Mouse (Mus musculus): ENCODE data around the gene Qrfp. TPM values are rescaled to one million over a fixed set of nuclear protein-coding genes. Genes with fewer than 3 reads are reported as not detected.
A peak's percentile ranks its signal among the peaks of the same experiment; 100 is the strongest.

Gene Qrfp
- 0.15 and 0.16 TPM in 2 replicates for polyA plus RNA-seq (2016; fragmentation: Nextera tagmentation; extraction: Ambion mirVana)

DNA sequence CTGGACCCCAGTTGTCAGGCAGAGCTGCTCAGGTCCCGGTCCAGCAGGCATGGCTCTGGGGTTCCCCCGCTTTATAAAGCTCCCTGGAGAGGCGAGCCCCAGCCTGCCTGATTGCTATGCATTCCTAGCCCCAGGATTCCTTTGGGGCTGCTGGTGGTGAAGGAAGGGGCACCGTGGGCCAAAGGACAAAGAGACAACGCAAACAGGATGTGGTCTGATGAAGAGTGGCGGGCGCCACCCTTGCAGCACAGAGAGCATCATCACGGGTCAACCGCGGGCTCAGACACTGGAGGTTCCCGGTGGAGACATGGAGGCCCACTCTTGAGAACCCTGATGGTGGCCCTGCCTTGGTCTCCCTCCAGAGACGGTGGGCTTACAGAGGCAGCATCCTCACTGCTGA is at the start of gene Qrfp:
Qrfp (minus strand) TSS at position 137 of the 400 bp plus-strand sequence.
- Histone ChIP-seq H3K9ac (no peak within 1 kb of the TSS), H3K27me3 (replicated peaks) (0 out of 2 replicates have a peak, but pooled peaks cover 5% of the 10 kb centered on the region), H3K27ac (no peak within 1 kb of the TSS), H3K4me3 (no peak within 1 kb of the TSS), H3K4me1 (peaks cover 50% of the 10 kb centered on the region), H3K36me3 (no peaks in the 10 kb centered on the region), H3K9me3 (no peaks in the 10 kb centered on the region), H3K4me2 (replicated peaks) (no peak within 1 kb of the TSS)
- ATAC-seq (ENCODE audit: low FRiP score, low read depth), result no peak
- WGBS, result 51% methylated on average over 12 of the region's 12 CpGs

DNA sequence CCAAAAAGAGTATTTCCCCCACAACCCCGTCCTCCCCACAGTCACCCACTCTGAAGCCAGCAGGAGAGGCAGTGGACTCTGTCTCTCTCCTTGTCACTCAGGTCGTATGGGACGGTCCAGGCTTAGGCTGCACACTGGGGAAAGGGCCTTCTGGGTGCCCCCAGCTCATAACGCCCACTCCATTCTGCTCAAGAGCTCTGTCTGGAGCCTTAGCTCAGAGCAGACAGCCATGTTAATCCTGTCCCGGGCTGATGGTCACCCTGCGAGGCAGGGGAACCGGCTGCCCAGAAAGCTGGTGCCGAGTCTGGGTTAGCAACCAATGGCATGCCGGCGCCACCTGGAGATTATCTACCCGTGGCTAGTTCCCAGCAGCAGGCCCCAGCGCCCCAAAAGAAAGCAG is 48.1 kb upstream of the Qrfp start:
- peaks cover 12% of the 10 kb centered on the region; the same call in 1 of the 2 replicates for H3K27me3 ChIP-seq (replicated peaks)
- H3K4me3 ChIP-seq, result no peak overlapping the region
- H3K36me3 ChIP-seq, result no peaks in the 10 kb centered on the region
- no peak overlapping the region for H3K4me2 ChIP-seq (replicated peaks)
- H3K27ac ChIP-seq, result no peak overlapping the region
- ATAC-seq (ENCODE audit: low FRiP score, low read depth), result no peak
- H3K9ac ChIP-seq, result no peak overlapping the region
- peaks cover 38% of the 10 kb centered on the region for H3K4me1 ChIP-seq
- 20% methylated on average over 12 of the region's 12 CpGs for WGBS
- H3K9me3 ChIP-seq, result no peaks in the 10 kb centered on the region

DNA sequence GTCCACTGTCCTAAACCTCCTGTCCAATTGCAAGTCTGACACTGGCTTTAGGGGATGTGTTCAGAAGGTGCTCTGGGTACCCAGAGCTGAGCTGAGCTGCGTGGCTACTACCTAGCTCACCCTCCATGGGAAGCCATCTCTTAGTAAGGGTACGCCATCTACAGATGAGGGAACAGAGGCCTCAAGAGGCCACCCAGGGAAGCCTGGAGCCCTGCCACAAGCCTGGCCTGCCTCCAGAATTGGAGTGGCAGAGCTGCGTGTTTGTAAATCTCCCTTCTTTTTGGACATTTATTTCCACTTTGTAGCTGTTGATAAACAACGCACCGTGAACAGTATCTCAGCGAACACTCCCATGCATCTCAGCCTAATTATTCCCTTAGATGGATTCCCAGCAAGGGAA is 46.8 kb upstream of the Qrfp start:
- no peak overlapping the region for H3K4me2 ChIP-seq (replicated peaks)
- no peaks in the 10 kb centered on the region for H3K9me3 ChIP-seq
- H3K4me1 ChIP-seq, result peaks cover 38% of the 10 kb centered on the region
- no peak overlapping the region for H3K9ac ChIP-seq
- no peaks in the 10 kb centered on the region for H3K36me3 ChIP-seq
- H3K27me3 ChIP-seq (replicated peaks), result peaks cover 12% of the 10 kb centered on the region; the same call in 1 of the 2 replicates
- H3K4me3 ChIP-seq, result no peak overlapping the region
- 71% methylated on average over 6 of the region's 6 CpGs for WGBS
- H3K27ac ChIP-seq, result no peak overlapping the region
- ATAC-seq (ENCODE audit: low FRiP score, low read depth), result no peak

DNA sequence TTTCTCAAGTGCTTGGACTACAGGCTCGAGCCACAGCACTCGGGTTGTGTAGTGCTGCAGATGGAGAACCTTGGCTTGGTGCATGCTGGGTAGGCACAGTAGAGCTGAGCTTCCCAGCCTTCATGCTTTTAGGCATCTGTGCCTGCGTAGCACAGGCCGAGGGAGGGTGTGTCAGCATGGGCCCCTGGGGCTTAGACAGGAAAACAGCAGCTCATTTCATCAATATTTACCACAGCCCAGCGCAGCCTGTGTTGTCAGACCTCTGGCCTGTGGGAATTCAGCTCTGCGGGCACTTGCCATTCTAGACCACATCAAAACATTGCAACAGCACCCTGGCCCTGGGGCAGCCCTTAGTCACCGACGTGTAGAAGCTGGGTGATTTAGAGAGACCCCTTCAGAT is 45.6 kb upstream of the Qrfp start:
- Histone ChIP-seq H3K27ac (no peak overlapping the region), H3K4me3 (no peak overlapping the region), H3K9me3 (no peaks in the 10 kb centered on the region), H3K4me1 (peaks cover 38% of the 10 kb centered on the region), H3K27me3 (replicated peaks) (peaks cover 12% of the 10 kb centered on the region; the same call in 1 of the 2 replicates), H3K36me3 (no peaks in the 10 kb centered on the region), H3K9ac (no peak overlapping the region), H3K4me2 (replicated peaks) (no peak overlapping the region)
- ATAC-seq (ENCODE audit: low FRiP score, low read depth), result no peak
- WGBS, result 78% methylated on average over 8 of the region's 8 CpGs

DNA sequence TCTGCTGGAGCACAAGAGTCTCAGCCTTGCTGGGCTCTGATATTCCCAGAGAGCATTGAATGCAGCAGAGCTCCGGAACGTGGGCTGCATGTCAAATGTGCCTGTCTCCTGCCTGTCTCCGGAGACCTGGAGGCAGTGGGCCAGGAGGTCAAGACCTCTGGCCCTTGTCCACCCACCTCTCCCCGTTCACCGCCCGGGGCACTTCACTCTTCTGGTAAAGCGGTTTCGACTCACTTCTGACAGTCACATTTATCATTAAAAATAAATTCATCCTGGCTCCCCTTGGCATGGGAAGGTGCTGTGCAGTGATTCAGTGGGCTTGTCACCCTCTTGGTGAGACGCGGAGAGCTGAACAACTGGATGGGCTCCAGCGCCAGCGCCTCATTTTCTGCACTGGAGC is 39.8 kb upstream of the Qrfp start:
- Histone ChIP-seq H3K9ac (no peak overlapping the region), H3K9me3 (no peaks in the 10 kb centered on the region), H3K4me2 (replicated peaks) (no peak overlapping the region), H3K27me3 (replicated peaks) (peaks cover 31% of the 10 kb centered on the region), H3K4me1 (peaks cover 30% of the 10 kb centered on the region), H3K4me3 (no peak overlapping the region), H3K36me3 (no peaks in the 10 kb centered on the region), H3K27ac (no peak overlapping the region)
- WGBS, result 59% methylated on average over 12 of the region's 12 CpGs
- ATAC-seq (ENCODE audit: low FRiP score, low read depth), result no peak

DNA sequence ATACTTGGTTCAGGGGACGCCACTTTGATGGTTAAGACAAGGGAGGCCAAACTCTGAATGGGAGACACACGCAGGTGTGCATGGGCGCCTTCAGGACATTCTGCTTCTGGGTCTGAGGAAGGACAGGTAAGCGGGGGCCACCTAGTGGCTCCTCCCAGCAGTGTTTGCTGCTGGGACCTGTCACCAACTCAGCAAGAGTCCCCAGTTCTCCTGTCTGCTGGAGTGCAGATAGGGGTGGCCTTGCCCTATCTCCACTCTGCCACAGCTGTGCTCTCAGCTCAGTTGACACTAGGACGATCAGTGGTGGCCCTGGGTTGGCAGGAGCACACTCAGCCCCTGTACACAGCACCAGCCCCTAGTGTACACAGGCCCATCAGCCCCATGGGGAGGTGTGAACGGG is 37.5 kb upstream of the Qrfp start:
- Histone ChIP-seq H3K4me1 (peaks cover 33% of the 10 kb centered on the region), H3K4me3 (no peak overlapping the region), H3K9me3 (no peaks in the 10 kb centered on the region), H3K36me3 (no peaks in the 10 kb centered on the region), H3K27me3 (replicated peaks) (peaks cover 53% of the 10 kb centered on the region), H3K27ac (no peak overlapping the region), H3K9ac (no peak overlapping the region), H3K4me2 (replicated peaks) (no peak overlapping the region)
- ATAC-seq (ENCODE audit: low FRiP score, low read depth), result no peak
- WGBS, result 23% methylated on average over 6 of the region's 6 CpGs

DNA sequence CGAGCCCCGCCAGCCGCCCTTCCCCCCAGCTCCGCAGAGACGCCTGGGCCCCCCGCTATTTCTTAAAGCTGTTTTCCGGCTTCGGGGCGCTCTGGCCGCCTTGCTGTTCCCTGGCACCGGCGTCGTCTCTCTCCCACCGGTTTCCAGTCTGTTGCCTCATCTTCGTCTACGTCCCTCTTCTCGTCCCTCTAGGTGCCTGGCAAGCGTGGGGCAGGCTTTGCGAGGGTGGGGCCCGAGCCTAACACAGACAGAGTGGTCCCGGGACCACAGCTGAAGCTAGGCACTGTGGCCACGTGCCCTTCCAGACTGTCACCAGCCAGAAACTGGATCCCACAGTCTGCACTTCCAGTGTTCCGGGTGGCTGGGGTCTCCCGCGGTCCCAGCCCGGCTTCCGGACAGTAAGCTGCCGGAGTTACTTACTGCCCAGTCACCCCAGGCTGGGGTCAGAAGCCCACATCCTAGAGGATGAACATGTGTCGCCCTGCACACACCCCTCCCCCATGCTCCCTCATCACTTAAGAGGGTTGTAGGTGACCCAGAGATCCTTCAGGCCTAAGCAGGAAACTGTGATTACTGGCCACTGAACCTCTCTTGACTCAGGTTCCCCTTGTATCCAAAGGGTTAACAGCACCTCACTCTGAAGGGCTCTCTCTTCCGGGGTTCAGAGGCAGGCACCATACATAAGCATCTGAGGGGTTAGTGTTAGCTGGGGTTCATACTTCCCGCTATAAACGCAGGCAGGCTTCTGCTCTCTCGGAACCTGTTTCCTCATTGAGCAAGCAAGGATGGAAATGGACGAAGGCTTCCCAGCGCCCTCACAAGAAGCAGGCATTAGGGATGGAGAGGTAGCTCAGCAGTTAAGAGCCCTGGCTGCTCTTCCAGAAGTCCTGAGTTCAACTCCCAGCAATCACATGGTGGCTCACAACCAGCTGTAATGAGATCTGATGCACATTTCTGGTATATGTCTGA is 36.6 kb upstream of the Qrfp start:
- Histone ChIP-seq H3K9ac (peak overlapping the region; percentile 57; the same call in 1 of the 2 replicates), H3K4me3 (peak overlapping the region; percentile 45), H3K9me3 (no peaks in the 10 kb centered on the region), H3K4me1 (peaks cover 33% of the 10 kb centered on the region), H3K4me2 (replicated peaks) (peak overlapping the region; percentile 93), H3K27me3 (replicated peaks) (peaks cover 57% of the 10 kb centered on the region), H3K36me3 (no peaks in the 10 kb centered on the region), H3K27ac (no peak overlapping the region)
- WGBS, result 3% methylated on average over 35 of the region's 35 CpGs
- ATAC-seq (ENCODE audit: low FRiP score, low read depth), result no peak

DNA sequence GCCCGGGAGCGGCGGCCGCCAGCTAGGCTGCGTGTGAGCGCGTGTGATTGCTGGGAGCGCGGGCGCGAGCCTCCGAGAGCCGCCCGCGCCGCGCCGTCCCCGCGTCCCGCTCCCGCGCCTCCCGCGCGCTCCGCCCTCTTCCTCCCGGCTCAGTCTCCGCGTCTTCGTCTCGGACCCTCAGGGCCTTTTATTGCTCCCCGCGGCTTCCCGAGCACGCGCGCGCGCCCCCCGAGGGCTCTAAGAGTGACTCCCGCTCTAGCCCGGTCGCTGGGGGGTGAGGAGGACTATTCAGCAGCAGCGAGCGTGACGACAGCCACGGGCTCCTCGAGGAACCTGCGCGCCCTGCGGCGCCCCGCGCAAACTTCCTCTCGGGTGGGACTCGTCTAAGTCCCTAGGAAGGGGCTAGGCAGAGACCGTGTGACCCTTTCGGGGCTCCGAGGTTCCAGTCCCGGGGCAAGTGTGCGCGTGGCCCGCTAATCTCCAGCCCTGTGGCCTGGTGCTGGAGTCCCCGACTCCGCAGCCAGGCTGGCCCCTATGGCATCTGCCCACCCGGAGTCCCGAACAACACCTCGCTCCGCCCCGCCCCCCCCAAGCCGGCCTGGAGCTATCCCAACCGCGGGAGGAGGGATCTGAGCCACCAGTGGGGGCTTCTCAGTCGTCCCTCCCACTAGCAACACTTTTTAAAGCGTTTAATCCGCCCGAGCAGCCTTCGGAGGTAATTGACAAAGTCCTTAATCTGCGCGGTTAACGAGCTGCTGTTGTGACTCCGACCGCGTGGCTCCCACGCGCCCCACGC is 35.7 kb upstream of the Qrfp start, which contains the start of gene Fibcd1:
Fibcd1 (minus strand) TSS at position 110 of the 796 bp plus-strand sequence.
- ATAC-seq (ENCODE audit: low FRiP score, low read depth), result no peak
- Histone ChIP-seq H3K9ac (peak within 1 kb of the TSS; percentile 57), H3K27ac (no peak within 1 kb of the TSS), H3K4me2 (replicated peaks) (peak within 1 kb of the TSS; percentile 93), H3K36me3 (no peaks in the 10 kb centered on the region), H3K4me1 (peaks cover 33% of the 10 kb centered on the region), H3K27me3 (replicated peaks) (peaks cover 62% of the 10 kb centered on the region), H3K4me3 (peak within 1 kb of the TSS; percentile 45), H3K9me3 (no peaks in the 10 kb centered on the region)
- under 1% methylated on average over 80 of the region's 88 CpGs for WGBS

DNA sequence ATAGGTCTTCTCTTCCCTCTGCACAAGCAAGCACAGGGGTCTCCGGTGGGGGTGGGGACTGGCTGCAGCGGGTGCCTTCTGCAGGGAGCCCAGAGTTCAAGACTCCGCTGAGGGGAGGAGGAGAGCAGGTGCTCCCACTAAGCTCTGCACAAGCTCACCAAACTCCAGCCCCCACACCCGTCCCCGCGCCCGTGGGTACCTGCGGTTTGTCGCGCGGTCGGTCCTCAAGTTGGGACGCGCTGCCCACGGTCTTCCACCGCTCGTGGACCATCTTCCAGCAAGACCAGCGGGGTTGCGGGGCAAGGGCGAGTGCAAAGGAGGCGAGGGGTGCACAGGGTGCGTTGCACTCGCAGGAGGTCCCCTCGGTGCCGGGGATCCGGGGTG is 35.1 kb upstream of the Qrfp start:
- Histone ChIP-seq H3K4me2 (replicated peaks) (peak overlapping the region; percentile 93), H3K4me1 (peaks cover 33% of the 10 kb centered on the region), H3K36me3 (no peaks in the 10 kb centered on the region), H3K9me3 (no peaks in the 10 kb centered on the region), H3K4me3 (peak overlapping the region; percentile 45), H3K9ac (peak overlapping the region; percentile 57), H3K27ac (no peak overlapping the region), H3K27me3 (replicated peaks) (peaks cover 63% of the 10 kb centered on the region)
- WGBS, result 2% methylated on average over 26 of the region's 26 CpGs
- ATAC-seq (ENCODE audit: low FRiP score, low read depth), result no peak

DNA sequence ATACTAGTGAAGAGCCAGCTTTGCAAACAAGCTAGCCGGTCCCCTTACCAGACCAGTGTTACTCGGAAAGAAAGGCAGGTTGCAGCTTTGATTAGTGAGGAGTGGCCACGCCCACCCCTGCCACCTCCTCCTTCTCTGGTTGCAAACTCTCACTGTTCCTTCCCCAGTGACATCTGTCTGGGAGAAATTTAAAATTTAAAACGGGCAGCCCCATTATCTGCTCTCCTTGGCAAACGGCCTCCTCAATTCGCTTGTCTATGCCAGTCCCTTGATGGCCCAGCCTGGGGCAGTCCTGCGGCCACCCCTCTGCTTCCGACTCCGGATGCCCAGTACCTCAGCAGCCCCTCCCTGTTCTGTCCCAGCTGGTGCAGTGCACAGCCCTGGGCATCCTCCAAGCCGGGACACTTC is 34.4 kb upstream of the Qrfp start:
- Histone ChIP-seq H3K4me3 (no peak overlapping the region), H3K4me2 (replicated peaks) (peak overlapping the region; percentile 93; the same call in 1 of the 2 replicates), H3K27me3 (replicated peaks) (peaks cover 66% of the 10 kb centered on the region), H3K9me3 (no peaks in the 10 kb centered on the region), H3K36me3 (no peaks in the 10 kb centered on the region), H3K4me1 (peaks cover 30% of the 10 kb centered on the region), H3K27ac (no peak overlapping the region), H3K9ac (no peak overlapping the region)
- peak; percentile 60; the same call in 1 of the 2 replicates for ATAC-seq (ENCODE audit: low FRiP score, low read depth)
- WGBS, result 2% methylated on average over 10 of the region's 10 CpGs

DNA sequence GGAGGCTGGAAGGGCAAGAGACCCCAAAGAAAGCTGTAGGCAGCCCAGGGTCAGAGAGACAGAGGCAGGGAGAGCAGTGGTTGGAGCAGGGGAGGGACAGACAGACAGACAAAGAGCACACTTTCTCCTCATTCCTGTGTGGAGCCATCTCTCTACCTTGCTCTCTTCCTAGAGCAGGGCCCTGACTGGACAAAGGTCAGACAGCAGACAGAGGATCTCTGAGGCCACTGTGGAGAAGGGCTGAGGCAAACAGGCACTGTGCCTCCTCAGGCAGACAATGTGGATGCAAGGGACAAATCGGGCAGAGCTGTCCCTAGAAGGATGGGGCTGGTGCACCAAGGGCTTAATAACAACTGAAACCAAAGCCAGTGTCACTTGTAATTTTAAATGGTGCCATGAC is 28.5 kb upstream of the Qrfp start:
- peaks cover 10% of the 10 kb centered on the region; the same call in 1 of the 2 replicates for H3K4me1 ChIP-seq
- H3K9ac ChIP-seq, result no peak overlapping the region
- no peaks in the 10 kb centered on the region for H3K36me3 ChIP-seq
- no peak overlapping the region for H3K4me3 ChIP-seq
- H3K27ac ChIP-seq, result no peak overlapping the region
- H3K27me3 ChIP-seq (replicated peaks), result peaks cover 33% of the 10 kb centered on the region
- H3K9me3 ChIP-seq, result no peaks in the 10 kb centered on the region
- 45% methylated on average over 1 of the region's 1 CpGs for WGBS
- ATAC-seq (ENCODE audit: low FRiP score, low read depth), result no peak
- H3K4me2 ChIP-seq (replicated peaks), result no peak overlapping the region

DNA sequence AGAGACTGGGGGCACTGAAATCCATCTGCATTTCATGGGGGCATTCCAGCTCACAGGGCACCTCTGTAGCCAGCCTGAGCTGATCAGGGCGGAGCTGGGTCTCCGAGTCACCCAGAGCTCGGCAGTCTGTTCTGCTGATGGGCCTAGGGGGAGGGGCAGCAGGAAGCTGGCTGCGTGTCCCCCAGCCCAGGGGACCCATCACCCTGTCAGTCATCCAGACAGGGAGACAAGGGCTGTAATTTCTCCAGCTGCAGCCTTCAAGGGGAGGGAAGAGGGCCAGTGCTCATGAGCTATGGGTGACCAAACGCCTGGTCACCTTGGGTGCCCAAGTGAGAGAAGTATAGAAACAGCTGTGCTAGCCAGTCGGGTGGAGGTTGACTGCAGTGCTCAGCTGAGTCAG is 26.6 kb upstream of the Qrfp start:
- H3K27ac ChIP-seq, result no peak overlapping the region
- peaks cover 10% of the 10 kb centered on the region; the same call in 1 of the 2 replicates for H3K4me1 ChIP-seq
- H3K4me3 ChIP-seq, result no peak overlapping the region
- H3K9ac ChIP-seq, result no peak overlapping the region
- H3K27me3 ChIP-seq (replicated peaks), result peaks cover 19% of the 10 kb centered on the region
- no peak overlapping the region for H3K4me2 ChIP-seq (replicated peaks)
- ATAC-seq (ENCODE audit: low FRiP score, low read depth), result no peak
- WGBS, result 27% methylated on average over 6 of the region's 6 CpGs
- no peaks in the 10 kb centered on the region for H3K36me3 ChIP-seq
- H3K9me3 ChIP-seq, result no peaks in the 10 kb centered on the region
